Mouse (Mus musculus) skeletal muscle tissue, postnatal 0 days (tissue): Measurements from ENCODE around the gene Tubd1. TPM values are rescaled to one million over a fixed set of nuclear protein-coding genes. Genes with fewer than 3 reads are reported as not detected.

ENCODE experiments used
- microRNA counts: library from miRNA; unstranded; fragments of <30 nt; microRNA quantifications from one replicate; lab custom pipeline; 2015
- microRNA-seq, 2 experiments: library from miRNA; unstranded; fragments of <30 nt; microRNA quantifications; one replicate each; pipeline ENCODE4; 2016
- polyA plus RNA-seq: library from polyadenylated mRNA; unstranded; fragments of >200 nt; fragmentation: Nextera tagmentation; extraction: Ambion mirVana; gene quantifications from 2 replicates; pipeline ENCODE4 v1.2.1, GENCODE M21; 2015

The Tubd1 gene
- 4.9 and 5.0 TPM in 2 replicates for polyA plus RNA-seq

GRCm38 (mm10) chr11:86544639-86545299 is at the start of gene Tubd1, which contains the start of gene Rps6kb1:
Gene Tubd1 (plus strand): TSS chr11:86544991.
Gene Rps6kb1 (minus strand): TSS chr11:86544805.

MicroRNA genes within 50 kb of the gene (microRNA counts, 519-probe panel; counts per million panel counts)
- 5,714 counts per million, percentile 90 among the panel's probes with 10 or more counts for microRNA mmu-miR-21 (lab: Ali Mortazavi, UCI)

Small RNAs within 50 kb of the gene (microRNA-seq; reads per million reads assigned to microRNA genes)
- 5,432 to 6,188 reads per million in 2 experiments for gene Mir21a

Other genes starting within 250 kb of the Tubd1 start
- gene Med13, start 187.4 kb upstream of the Tubd1 start, polyA plus RNA-seq, result 4.2 and 4.9 TPM in 2 replicates
- 42.6 and 47.2 TPM in 2 replicates for gene Rnft1, start 60.3 kb upstream of the Tubd1 start, polyA plus RNA-seq
- 70.2 and 76.0 TPM in 2 replicates for gene Rps6kb1, start 186 bp upstream of the Tubd1 start, polyA plus RNA-seq
- gene Vmp1, start 138.8 kb downstream of the Tubd1 start, polyA plus RNA-seq, result 60.4 and 75.6 TPM in 2 replicates
- gene Ptrh2, start 139.0 kb downstream of the Tubd1 start, polyA plus RNA-seq, result 14.0 and 14.3 TPM in 2 replicates
- 56.6 and 59.6 TPM in 2 replicates for gene Cltc, start 212.6 kb downstream of the Tubd1 start, polyA plus RNA-seq